Mouse (Mus musculus) C2C12 (cell line): ENCODE data around the gene Ttl. TPM values are rescaled to one million over a fixed set of nuclear protein-coding genes. Genes with fewer than 3 reads are reported as not detected.
A peak's percentile ranks its signal among the peaks of the same experiment; 100 is the strongest.

Experiments
- H3K27me3 ChIP-seq: one replicate; pipeline ENCODE4 v1.6.1; 2011; ENCODE audit not compliant: control insufficient read depth, insufficient read depth, insufficient read length
- H3K36me3 ChIP-seq: one replicate; pipeline ENCODE4 v1.6.1; 2011; ENCODE audit not compliant: control insufficient read depth, insufficient read depth
- H3K4me3 ChIP-seq: one replicate; pipeline ENCODE4 v1.5.1; 2011; ENCODE audit warnings: mild to moderate bottlenecking, control low read depth; ENCODE audit not compliant: poor library complexity, insufficient read depth, severe bottlenecking
- H3K79me2 ChIP-seq: one replicate; pipeline ENCODE4 v1.6.1; 2011; ENCODE audit not compliant: control insufficient read depth, insufficient read depth
- H3K79me3 ChIP-seq: one replicate; pipeline ENCODE4 v1.6.1; 2011; ENCODE audit warnings: low read depth, control low read depth
- H3ac ChIP-seq: one replicate; pipeline ENCODE3; 2011; ENCODE audit warnings: low read depth; ENCODE audit not compliant: control insufficient read depth, insufficient read length
- CEBPB ChIP-seq: IDR thresholded peaks from one replicate; pipeline ENCODE4 v1.6.1; 2011; ENCODE audit warnings: low read depth, mild to moderate bottlenecking, control low read depth, moderate library complexity
- CTCF ChIP-seq: IDR thresholded peaks from one replicate; pipeline ENCODE4 v1.5.1; 2011; ENCODE audit not compliant: control insufficient read depth, insufficient read depth, insufficient read length
- FOSL1 ChIP-seq: IDR thresholded peaks from one replicate; pipeline ENCODE4 v1.8.0; 2011; ENCODE audit warnings: mild to moderate bottlenecking, low read length; ENCODE audit not compliant: poor library complexity, insufficient read depth, severe bottlenecking
- MAX ChIP-seq: IDR thresholded peaks from one replicate; pipeline ENCODE4 v1.6.1; 2011; ENCODE audit warnings: mild to moderate bottlenecking, control low read depth
- MYOD1 ChIP-seq: IDR thresholded peaks from one replicate; pipeline ENCODE4 v1.6.1; 2011; ENCODE audit warnings: low read depth; ENCODE audit not compliant: control insufficient read depth, insufficient read length
- MYOG ChIP-seq: IDR thresholded peaks from one replicate; pipeline ENCODE4 v1.6.1; 2011; ENCODE audit not compliant: control insufficient read depth, insufficient read length; ENCODE audit errors: extremely low read depth
- USF1 ChIP-seq: IDR thresholded peaks from one replicate; pipeline ENCODE4 v1.6.1; 2011; ENCODE audit warnings: low read depth, mild to moderate bottlenecking, control low read depth, moderate library complexity
- polyA plus RNA-seq: library from polyadenylated mRNA; unstranded; fragments of >200 nt; fragmentation: generic; extraction: Trizol; gene quantifications from one replicate; pipeline ENCODE4 v1.2.1, GENCODE M21; 2012; ENCODE audit warnings: missing spikeins

Ttl gene
- polyA plus RNA-seq, 1 experiment: 10.7 TPM

GRCm38 (mm10) chr2:129040567-129040966 is 25.2 kb upstream of the Ttl start:
- peak overlapping the region; percentile 6 for H3K4me3 ChIP-seq
- no peaks in the 10 kb centered on the region for H3K79me3 ChIP-seq
- no peaks in the 10 kb centered on the region for H3K79me2 ChIP-seq
- H3ac ChIP-seq: no peak overlapping the region
- H3K36me3 ChIP-seq: no peaks in the 10 kb centered on the region
- no peak for TF ChIP-seq MYOG
- TF ChIP-seq CEBPB: no peak
- TF ChIP-seq CTCF: no peak
- no peak for TF ChIP-seq MAX
- TF ChIP-seq USF1: no peak
- no peak for TF ChIP-seq MYOD1
- TF ChIP-seq FOSL1: no peak
- H3K27me3 ChIP-seq: no peaks in the 10 kb centered on the region

DNA sequence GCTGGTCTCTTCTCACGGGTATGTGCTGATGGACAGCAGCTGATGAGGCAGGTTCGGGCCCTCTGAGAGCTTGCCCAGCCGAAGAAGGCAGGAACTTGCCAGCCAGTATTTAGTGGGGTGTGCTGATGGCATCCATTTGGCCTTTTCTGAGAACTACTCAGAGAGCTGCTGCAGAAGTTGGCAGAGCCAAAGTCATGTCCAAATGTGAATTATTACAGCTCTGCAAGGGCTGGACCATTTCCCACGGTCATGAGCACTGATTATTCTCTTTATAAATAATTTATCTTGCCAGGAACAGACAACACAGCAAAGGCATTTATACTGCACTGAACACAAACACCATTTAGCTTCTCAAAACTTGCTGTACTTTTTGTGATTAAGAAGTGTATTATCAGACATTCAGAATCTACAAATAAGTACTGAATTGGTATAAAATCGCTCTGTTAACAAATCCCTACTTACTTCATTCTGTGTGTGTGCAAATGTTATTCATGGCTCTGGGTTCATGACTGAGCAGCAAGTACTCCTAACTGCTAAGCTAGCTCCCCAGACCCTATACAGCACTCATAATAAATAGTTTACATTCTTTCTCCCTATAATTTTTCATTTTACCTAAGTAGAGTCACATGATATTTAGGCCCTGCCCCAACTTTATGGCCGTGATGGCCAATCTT is 19.4 kb upstream of the Ttl start:
- H3K4me3 ChIP-seq: no peak overlapping the region
- H3K27me3 ChIP-seq: no peaks in the 10 kb centered on the region
- H3K79me2 ChIP-seq: no peaks in the 10 kb centered on the region
- no peaks in the 10 kb centered on the region for H3K36me3 ChIP-seq
- no peak for TF ChIP-seq MYOD1
- TF ChIP-seq MAX: no peak
- TF ChIP-seq MYOG: no peak
- no peak for TF ChIP-seq FOSL1
- TF ChIP-seq USF1: no peak
- TF ChIP-seq CEBPB: no peak
- TF ChIP-seq CTCF: no peak
- no peaks in the 10 kb centered on the region for H3K79me3 ChIP-seq
- no peak overlapping the region for H3ac ChIP-seq

GRCm38 (mm10) chr2:129046846-129047196 is 18.9 kb upstream of the Ttl start:
- Histone ChIP-seq H3K79me2 (no peaks in the 10 kb centered on the region), H3K79me3 (no peaks in the 10 kb centered on the region), H3K27me3 (no peaks in the 10 kb centered on the region), H3ac (no peak overlapping the region), H3K36me3 (no peaks in the 10 kb centered on the region), H3K4me3 (no peak overlapping the region)
- no peak for TF ChIP-seq MYOG
- no peak for TF ChIP-seq CEBPB
- no peak for TF ChIP-seq MAX
- no peak for TF ChIP-seq USF1
- no peak for TF ChIP-seq CTCF
- no peak for TF ChIP-seq MYOD1
- TF ChIP-seq FOSL1: no peak

DNA sequence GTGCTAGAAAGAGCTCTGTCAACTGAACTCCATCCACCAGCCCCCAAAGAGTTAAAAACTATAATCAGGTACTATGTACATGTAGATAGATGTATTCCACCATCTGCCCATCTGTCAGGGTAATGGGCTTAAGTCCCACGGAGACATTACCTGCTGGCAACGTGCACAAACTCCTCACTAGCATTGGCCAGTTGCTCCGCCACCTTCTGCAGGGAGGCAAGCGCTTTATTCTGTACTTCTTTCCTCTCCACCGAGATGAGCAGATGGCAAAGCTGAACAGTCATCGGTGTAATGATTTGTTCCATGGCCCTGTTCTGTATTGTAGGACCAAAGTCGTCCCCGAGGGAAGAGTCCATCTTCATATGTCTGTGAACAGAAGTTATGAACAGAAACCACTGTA is 17.9 kb upstream of the Ttl start, which contains the start of gene Vinac1:
Gene Vinac1, minus strand, starts transcription at position 362 of the 400 bp plus-strand sequence.
- TF ChIP-seq MAX (no peak), USF1 (no peak), CEBPB (no peak), FOSL1 (no peak), MYOD1 (no peak), MYOG (no peak), CTCF (no peak)
- no peaks in the 10 kb centered on the region for H3K36me3 ChIP-seq
- H3K79me2 ChIP-seq: no peaks in the 10 kb centered on the region
- no peaks in the 10 kb centered on the region for H3K27me3 ChIP-seq
- H3K4me3 ChIP-seq: no peak within 1 kb of the TSS
- H3K79me3 ChIP-seq: no peaks in the 10 kb centered on the region
- no peak within 1 kb of the TSS for H3ac ChIP-seq

DNA sequence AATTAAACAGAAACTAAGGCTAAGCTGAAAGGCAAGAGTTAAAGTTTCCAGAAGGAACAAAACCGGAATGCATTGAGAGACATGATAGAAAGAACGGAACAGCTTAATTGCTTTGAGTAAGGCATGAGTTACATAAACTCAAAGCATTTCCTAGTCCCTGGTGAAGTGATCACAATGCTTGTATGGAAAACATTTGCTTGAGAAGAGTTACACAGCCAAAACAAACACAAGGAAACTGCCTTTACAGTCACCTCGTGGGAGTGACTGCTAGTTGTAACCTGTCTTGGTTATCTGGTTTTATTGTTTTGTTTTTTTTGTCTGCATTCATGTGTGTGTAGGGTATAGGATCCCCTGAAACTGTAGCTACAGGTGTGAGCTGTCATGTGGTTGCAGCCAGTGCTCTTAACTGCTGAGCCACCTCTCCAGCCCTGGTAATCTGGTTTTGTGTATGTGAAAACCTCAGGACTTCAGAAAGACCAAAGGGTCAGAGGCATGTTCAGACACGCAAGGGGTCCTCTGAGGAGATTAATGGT is 13.2 kb upstream of the Ttl start:
- Histone ChIP-seq H3ac (no peak overlapping the region), H3K36me3 (no peaks in the 10 kb centered on the region), H3K79me3 (no peaks in the 10 kb centered on the region), H3K79me2 (no peaks in the 10 kb centered on the region), H3K4me3 (no peak overlapping the region), H3K27me3 (peaks cover 3% of the 10 kb centered on the region)
- no peak for TF ChIP-seq MYOG
- TF ChIP-seq MYOD1: no peak

DNA sequence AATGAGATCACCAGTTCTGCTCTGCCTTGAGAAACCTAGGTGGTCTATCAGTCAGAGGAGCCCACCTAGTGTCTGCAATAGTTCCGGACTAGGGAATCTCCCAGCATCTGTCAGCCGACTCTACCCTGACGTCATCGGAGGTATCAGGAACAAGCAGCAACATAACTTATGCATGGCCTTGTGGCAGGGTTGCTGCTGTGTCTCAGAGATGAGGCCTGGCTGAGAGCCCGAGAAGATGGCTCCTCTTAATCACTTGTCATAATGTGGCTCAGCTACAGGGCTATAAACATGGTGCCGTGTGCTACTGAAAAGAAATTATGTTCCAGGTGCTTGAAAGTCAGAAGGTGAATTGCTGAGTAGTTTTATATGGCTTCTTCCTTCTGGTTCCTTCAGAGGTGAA is 10.0 kb upstream of the Ttl start:
- H3K36me3 ChIP-seq: no peaks in the 10 kb centered on the region
- H3ac ChIP-seq: no peak overlapping the region
- H3K4me3 ChIP-seq: no peak overlapping the region
- TF ChIP-seq CEBPB: no peak
- no peak for TF ChIP-seq MAX
- TF ChIP-seq MYOG: no peak
- H3K27me3 ChIP-seq: peaks cover 3% of the 10 kb centered on the region
- H3K79me2 ChIP-seq: no peaks in the 10 kb centered on the region
- H3K79me3 ChIP-seq: no peaks in the 10 kb centered on the region
